In the genomic region with DNA sequence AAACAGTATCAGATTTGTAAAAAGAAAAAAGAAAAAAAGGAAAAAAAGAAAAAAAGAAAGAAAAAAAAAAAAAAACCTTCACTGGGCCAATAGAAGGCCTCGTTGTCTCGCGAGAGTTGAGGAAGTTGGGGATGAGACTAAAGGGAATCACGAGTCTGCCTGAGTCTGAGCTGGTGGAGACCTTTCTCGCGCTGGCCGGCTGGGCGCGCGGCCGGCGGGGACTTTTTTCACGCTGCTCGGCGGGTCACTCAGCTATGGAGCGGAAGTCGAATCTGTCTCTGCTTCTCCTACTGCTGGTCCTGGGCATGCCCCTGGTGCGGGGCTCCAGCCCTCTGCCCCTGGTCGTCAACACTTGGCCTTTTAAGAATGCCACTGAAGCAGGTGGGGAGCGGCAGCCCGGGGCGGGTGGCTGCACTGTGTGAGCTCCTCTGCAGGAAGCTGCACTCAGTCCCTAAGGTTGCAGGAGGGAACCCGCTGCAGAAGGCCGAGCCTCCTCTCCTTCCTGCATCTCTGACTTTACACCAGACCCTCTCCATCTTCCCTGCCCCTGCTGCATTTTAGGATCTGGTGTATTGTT, we compare ENCODE assay signal across 8 mouse cellular contexts. TPM values are rescaled to one million over a fixed set of nuclear protein-coding genes. Genes with fewer than 3 reads are reported as not detected.
A peak's percentile ranks its signal among the peaks of the same experiment; 100 is the strongest.
DNase-seq lines count a peak whose midpoint lies in the region; ATAC-seq and TF ChIP-seq lines count a peak whose summit lies in the region.

A gene (plus strand): TSS at position 177 of the 577 bp plus-strand sequence.

- H3K4me2 ChIP-seq in CH12.LX (ENCODE audit: insufficient read depth, low read depth, poor library complexity, severe bottlenecking), result peak within 1 kb of the TSS; percentile 78
- peak within 1 kb of the TSS; percentile 72 for H3K4me2 ChIP-seq in forebrain, embryonic 11.5 days (ENCODE audit: low read depth, low read length, severe bottlenecking)
- peak within 1 kb of the TSS; percentile 81 for H3K4me2 ChIP-seq in heart, embryonic 16.5 days (ENCODE audit: low read depth, low read length)
- H3K4me2 ChIP-seq in liver, embryonic 15.5 days, result peak within 1 kb of the TSS; percentile 72
- H3K4me2 ChIP-seq in neural tube, embryonic 12.5 days (replicated peaks), result peak within 1 kb of the TSS; percentile 66

- ATAC-seq in forebrain, embryonic 11.5 days (replicated peaks; ENCODE audit: low FRiP score), result peak; percentile 97
- ATAC-seq in heart, embryonic 16.5 days (replicated peaks; ENCODE audit: extremely low read depth, insufficient read depth, low FRiP score), result peak; percentile 99
- peak; percentile 97 for ATAC-seq in liver, embryonic 15.5 days (ENCODE audit: insufficient read depth)
- ATAC-seq in neural tube, embryonic 12.5 days (ENCODE audit: low FRiP score, low read depth), result peak; percentile 98

- H3K4me3 ChIP-seq in CH12.LX (replicated peaks in 1 of 3; ENCODE audit: low read depth in 2 of 3, low read length in 2 of 3, poor library complexity in 1 of 3), result peak within 1 kb of the TSS; percentile 68 to 78 (median 72)
- H3K4me3 ChIP-seq in forebrain, embryonic 11.5 days (ENCODE audit: low read depth, low read length), result peak within 1 kb of the TSS; percentile 44
- peak within 1 kb of the TSS; percentile 83 for H3K4me3 ChIP-seq in heart, embryonic 16.5 days (ENCODE audit: low read length)
- peak within 1 kb of the TSS; percentile 69 for H3K4me3 ChIP-seq in liver, embryonic 15.5 days (replicated peaks)
- H3K4me3 ChIP-seq in neural tube, embryonic 12.5 days, result peak within 1 kb of the TSS; percentile 46

- dilution Hi-C loops in CH12.LX (cut with MboI; ENCODE audit: extremely low pct_ligation_motif_present, extremely low pct_unique_long_range_greater_than_20kb, low sequenced_read_pairs), result no loop called here

- peaks cover 2% of the 10 kb centered on the region; the same call in 1 of the 2 replicates for H3K79me2 ChIP-seq in CH12.LX (replicated peaks; ENCODE audit: control insufficient read depth, extremely low read depth, insufficient read depth, poor library complexity, severe bottlenecking)

- under 1% methylated on average over 24 of the region's 24 CpGs for WGBS in forebrain, embryonic 11.5 days
- WGBS in heart, embryonic 16.5 days, result under 1% methylated on average over 24 of the region's 24 CpGs
- WGBS in liver, embryonic 15.5 days (ENCODE audit: insufficient replicate concordance), result under 1% methylated on average over 24 of the region's 24 CpGs
- 1% methylated on average over 24 of the region's 24 CpGs for WGBS in neural tube, embryonic 12.5 days

- peak; percentile 95 for DNase-seq in CH12.LX (ENCODE audit: extremely low read depth)
- DNase-seq in c-Kit-positive CD71-positive TER-119-negative erythroid progenitor cells, embryonic 14.5 days (ENCODE audit: low read depth), result peak; percentile 91
- peak; percentile 91 for DNase-seq in forebrain, embryonic 11.5 days (ENCODE audit: low spot score)
- peak; percentile 94 to 95 for DNase-seq in kidney, postnatal 36 days
- DNase-seq in telencephalon, adult 2 months (ENCODE audit: low read depth, low spot score), result peak; percentile 87

- in situ Hi-C loops in CH12.LX (cut with MboI; ENCODE audit: low pct_ligation_motif_present, low pct_unique_long_range_greater_than_20kb, low sequenced_read_pairs), result loop anchor here (10.0 kb wide), 1 partner anchor 123 kb away; a partner anchor contains a TSS

- peaks cover 4 to 21% of the 10 kb centered on the region in 2 experiments; a peak in 3 of 4 replicates for H3K4me1 ChIP-seq in CH12.LX (ENCODE audit: control insufficient read depth in 1 of 2, insufficient read depth in 2 of 2)
- no peaks in the 10 kb centered on the region for H3K4me1 ChIP-seq in forebrain, embryonic 11.5 days (replicated peaks; ENCODE audit: control insufficient read depth, insufficient read depth, low read length)
- peaks cover 2% of the 10 kb centered on the region; the same call in 1 of the 2 replicates for H3K4me1 ChIP-seq in heart, embryonic 16.5 days (ENCODE audit: control insufficient read depth, insufficient read depth, low read length)
- no peaks in the 10 kb centered on the region for H3K4me1 ChIP-seq in liver, embryonic 15.5 days (replicated peaks)
- no peaks in the 10 kb centered on the region for H3K4me1 ChIP-seq in neural tube, embryonic 12.5 days

- no peak for TF ChIP-seq EP300 in CH12.LX (IDR thresholded peaks at IDR 0.05; ENCODE audit: low read length)

- no peaks in the 10 kb centered on the region for H3K27me3 ChIP-seq in CH12.LX (replicated peaks)
- H3K27me3 ChIP-seq in forebrain, embryonic 11.5 days (ENCODE audit: control insufficient read depth, insufficient read depth, low read length), result no peaks in the 10 kb centered on the region
- H3K27me3 ChIP-seq in heart, embryonic 16.5 days (ENCODE audit: control insufficient read depth, insufficient read depth, low read length), result no peaks in the 10 kb centered on the region
- H3K27me3 ChIP-seq in liver, embryonic 15.5 days, result no peaks in the 10 kb centered on the region
- H3K27me3 ChIP-seq in neural tube, embryonic 12.5 days (replicated peaks), result no peaks in the 10 kb centered on the region

- peak within 1 kb of the TSS; percentile 96 for H3K9ac ChIP-seq in CH12.LX (ENCODE audit: insufficient read depth, low read depth)
- H3K9ac ChIP-seq in forebrain, embryonic 11.5 days (ENCODE audit: low read length), result peak within 1 kb of the TSS; percentile 85
- peak within 1 kb of the TSS; percentile 90 for H3K9ac ChIP-seq in heart, embryonic 16.5 days (ENCODE audit: low read length)
- peak within 1 kb of the TSS; percentile 58 for H3K9ac ChIP-seq in liver, embryonic 15.5 days
- peak within 1 kb of the TSS; percentile 65 for H3K9ac ChIP-seq in neural tube, embryonic 12.5 days

- TF ChIP-seq RAD21 in CH12.LX (IDR thresholded peaks at IDR 0.05; ENCODE audit: low read depth, low read length), result no peak

- peak within 1 kb of the TSS; percentile 83 for H3K27ac ChIP-seq in CH12.LX (ENCODE audit: insufficient read depth, low read depth)
- no peak within 1 kb of the TSS for H3K27ac ChIP-seq in forebrain, embryonic 11.5 days (ENCODE audit: low read depth, low read length)
- peak within 1 kb of the TSS; percentile 84 for H3K27ac ChIP-seq in heart, embryonic 16.5 days (ENCODE audit: low read length)
- peak within 1 kb of the TSS; percentile 53; the same call in 1 of the 2 replicates for H3K27ac ChIP-seq in liver, embryonic 15.5 days (replicated peaks)
- no peak within 1 kb of the TSS for H3K27ac ChIP-seq in neural tube, embryonic 12.5 days

- no peaks in the 10 kb centered on the region for H3K9me3 ChIP-seq in CH12.LX (replicated peaks; ENCODE audit: low read length)
- H3K9me3 ChIP-seq in forebrain, embryonic 11.5 days (ENCODE audit: control insufficient read depth, low read length), result no peaks in the 10 kb centered on the region
- H3K9me3 ChIP-seq in heart, embryonic 16.5 days (replicated peaks; ENCODE audit: control insufficient read depth, low read length), result no peaks in the 10 kb centered on the region
- no peaks in the 10 kb centered on the region for H3K9me3 ChIP-seq in liver, embryonic 15.5 days (replicated peaks)
- no peaks in the 10 kb centered on the region for H3K9me3 ChIP-seq in neural tube, embryonic 12.5 days

- no peak for TF ChIP-seq CTCF in CH12.LX (conservative IDR thresholded peaks at IDR 0.05 in 1 of 2, IDR thresholded peaks at IDR 0.05 in 1 of 2; ENCODE audit: low read depth in 2 of 2, low read length in 2 of 2)

- peaks cover 14 to 27% of the 10 kb centered on the region in 2 experiments for H3K36me3 ChIP-seq in CH12.LX (replicated peaks in 1 of 2; ENCODE audit: control insufficient read depth in 1 of 2, insufficient read depth in 1 of 2, low read length in 1 of 2)
- no peaks in the 10 kb centered on the region; the same call in 1 of the 2 replicates for H3K36me3 ChIP-seq in forebrain, embryonic 11.5 days (ENCODE audit: control insufficient read depth, insufficient read depth, low read length)
- peaks cover 16% of the 10 kb centered on the region for H3K36me3 ChIP-seq in heart, embryonic 16.5 days (ENCODE audit: control insufficient read depth, insufficient read depth)
- H3K36me3 ChIP-seq in liver, embryonic 15.5 days (replicated peaks), result peaks cover 4% of the 10 kb centered on the region; the same call in 1 of the 2 replicates
- no peaks in the 10 kb centered on the region for H3K36me3 ChIP-seq in neural tube, embryonic 12.5 days

- peak; percentile 79 for TF ChIP-seq POLR2A in CH12.LX (IDR thresholded peaks at IDR 0.05; ENCODE audit: low read depth, low read length)

TF ChIP-seq in CH12.LX, 34 proteins besides CTCF, POLR2A, EP300 and RAD21 (continues in another document):
- TF ChIP-seq RCOR1 (conservative IDR thresholded peaks at IDR 0.05; ENCODE audit: low read depth, low read length) (no peak), ELF1 (IDR thresholded peaks at IDR 0.05; ENCODE audit: low read depth, low read length) (peak; percentile 81), E2F4 (IDR thresholded peaks at IDR 0.05; ENCODE audit: insufficient replicate concordance, low read depth, low read length) (0 out of 2 replicates have a peak, but pooled peaks have one; percentile 54), GABPA (IDR thresholded peaks at IDR 0.05; ENCODE audit: insufficient replicate concordance, low read depth, low read length) (no peak), TCF12 (IDR thresholded peaks at IDR 0.05; ENCODE audit: low read depth, low read length) (peak; percentile 83), TBP (conservative IDR thresholded peaks at IDR 0.05; ENCODE audit: low read depth, low read length) (peak; percentile 82), HCFC1 (IDR thresholded peaks at IDR 0.05; ENCODE audit: low read depth, low read length) (peak; percentile 68), BHLHE40 (IDR thresholded peaks at IDR 0.05; ENCODE audit: low read depth, low read length) (no peak), CHD2 (IDR thresholded peaks at IDR 0.05; ENCODE audit: low read length) (peak; percentile 98), KAT2A (IDR thresholded peaks at IDR 0.05; ENCODE audit: insufficient replicate concordance, low read length) (0 out of 2 replicates have a peak, but pooled peaks have one; percentile 18), MAFK (IDR thresholded peaks at IDR 0.05; ENCODE audit: insufficient replicate concordance, low read length) (no peak), SIN3A (IDR thresholded peaks at IDR 0.05; ENCODE audit: low read length) (no peak), NRF1 (IDR thresholded peaks at IDR 0.05; ENCODE audit: low read depth, low read length) (peak; percentile 47), NELFE (IDR thresholded peaks at IDR 0.05; ENCODE audit: low read depth, low read length) (peak; percentile 70; the same call in 1 of the 2 replicates), ZNF384 (IDR thresholded peaks at IDR 0.05; ENCODE audit: low read depth, low read length) (peak; percentile 98)

RNA-seq across cellular contexts. Expression of the gene that starts here (rescaled TPM):
- 35.1 and 38.7 TPM in 2 replicates for total RNA-seq in CH12.LX (2012; rRNA removed)
- 36.5 and 42.7 TPM in 2 replicates for total RNA-seq in CH12.LX (2014; rRNA removed)
- 30.9 TPM in 2 replicates for polyA plus RNA-seq in CH12.LX (2012; ENCODE audit: insufficient read length, low read depth)
- polyA plus RNA-seq in forebrain, embryonic 11.5 days (2014; fragmentation: Nextera tagmentation; extraction: Ambion mirVana), result 13.6 and 17.0 TPM in 2 replicates
- polyA plus RNA-seq in heart, embryonic 16.5 days (2015; fragmentation: Nextera tagmentation; extraction: Ambion mirVana), result 40.0 and 41.6 TPM in 2 replicates
- 19.2 and 21.1 TPM in 2 replicates for polyA plus RNA-seq in liver, embryonic 15.5 days (2015; fragmentation: Nextera tagmentation; extraction: Ambion mirVana)
- 16.6 and 17.6 TPM in 2 replicates for polyA plus RNA-seq in neural tube, embryonic 12.5 days (2016; fragmentation: Nextera tagmentation; extraction: Ambion mirVana)

Comparison
In these comparisons a context has a peak if more than half of its experiments do, and no peak if none do; other contexts are left out.
1. H3K27ac ChIP-seq: peak in CH12.LX (single experiment), heart, embryonic 16.5 days (single experiment) and liver, embryonic 15.5 days (single experiment); none in forebrain, embryonic 11.5 days (single experiment) and neural tube, embryonic 12.5 days (single experiment).
2. Peak in every context shown above with its lines, with median percentiles within 50 percentile points of each other: DNase-seq, H3K4me2 ChIP-seq, H3K4me3 ChIP-seq, H3K9ac ChIP-seq and ATAC-seq.